Mouse (Mus musculus): ENCODE results near the gene Cox6b1. TPM values are rescaled to one million over a fixed set of nuclear protein-coding genes. Genes with fewer than 3 reads are reported as not detected.

Gene Cox6b1
- total and polyA plus RNA-seq, 2 experiments from 2014 or later, result 1,408 to 4,395 TPM

- H3K9me3 ChIP-seq (replicated peaks; ENCODE audit: control insufficient read depth, low read length), result no peaks in the 10 kb centered on the region
- peaks cover 8% of the 10 kb centered on the region; the same call in 1 of the 2 replicates for H3K4me1 ChIP-seq (ENCODE audit: control insufficient read depth, insufficient read depth)
- H3K27ac ChIP-seq (ENCODE audit: low read depth), result peak within 1 kb of the TSS; percentile 79
- no peaks in the 10 kb centered on the region for H3K27me3 ChIP-seq (ENCODE audit: control insufficient read depth, insufficient read depth, low read length)
- peak; percentile 98 for DNase-seq (ENCODE audit: low spot score)
- H3K4me2 ChIP-seq (ENCODE audit: low read depth, low read length), result peak within 1 kb of the TSS; percentile 93
- peak; percentile 100 for ATAC-seq (ENCODE audit: insufficient read depth, low read depth)
- peak within 1 kb of the TSS; percentile 95 for H3K9ac ChIP-seq (replicated peaks; ENCODE audit: low read depth, low read length)
- no peak for TF ChIP-seq CTCF (IDR thresholded peaks at IDR 0.05; ENCODE audit: low read depth)
- TF ChIP-seq EP300 (IDR thresholded peaks at IDR 0.05; ENCODE audit: low read depth), result no peak
- peaks cover 42% of the 10 kb centered on the region for H3K36me3 ChIP-seq (replicated peaks; ENCODE audit: control insufficient read depth, insufficient read depth, low read length)
- peak within 1 kb of the TSS; percentile 99 for H3K4me3 ChIP-seq (ENCODE audit: low read depth, low read length)
- WGBS, result under 1% methylated on average over 59 of the region's 59 CpGs
These were observed 23.9 kb upstream of the Cox6b1 start, which contains the start of gene Rbm42 for GRCm38 (mm10) chr7:30649591-30650540. Rbm42 (minus strand) TSS chr7:30650317.

- WGBS, result 7% methylated on average over 4 of the region's 4 CpGs
- Histone ChIP-seq H3K36me3 (replicated peaks; ENCODE audit: control insufficient read depth, insufficient read depth, low read length) (peaks cover 42% of the 10 kb centered on the region), H3K27ac (ENCODE audit: low read depth) (no peak overlapping the region), H3K9me3 (replicated peaks; ENCODE audit: control insufficient read depth, low read length) (no peaks in the 10 kb centered on the region), H3K27me3 (ENCODE audit: control insufficient read depth, insufficient read depth, low read length) (peaks cover 27% of the 10 kb centered on the region), H3K4me3 (ENCODE audit: low read depth, low read length) (no peak overlapping the region), H3K4me1 (ENCODE audit: control insufficient read depth, insufficient read depth) (no peaks in the 10 kb centered on the region), H3K4me2 (ENCODE audit: low read depth, low read length) (no peak overlapping the region), H3K9ac (replicated peaks; ENCODE audit: low read depth, low read length) (no peak overlapping the region)
- ATAC-seq (ENCODE audit: insufficient read depth, low read depth) (no peak), DNase-seq (ENCODE audit: low spot score) (no peak)
- no peak for TF ChIP-seq EP300 (IDR thresholded peaks at IDR 0.05; ENCODE audit: low read depth)
These were observed 13.1 kb upstream of the Cox6b1 start for GRCm38 (mm10) chr7:30639083-30639482.

- H3K9me3 ChIP-seq (replicated peaks; ENCODE audit: control insufficient read depth, low read length), result no peaks in the 10 kb centered on the region
- ATAC-seq (ENCODE audit: insufficient read depth, low read depth) (no peak), DNase-seq (ENCODE audit: low spot score) (no peak)
- H3K27me3 ChIP-seq (ENCODE audit: control insufficient read depth, insufficient read depth, low read length), result peaks cover 51% of the 10 kb centered on the region
- no peaks in the 10 kb centered on the region for H3K4me1 ChIP-seq (ENCODE audit: control insufficient read depth, insufficient read depth)
- no peak for TF ChIP-seq EP300 (IDR thresholded peaks at IDR 0.05; ENCODE audit: low read depth)
- TF ChIP-seq CTCF (IDR thresholded peaks at IDR 0.05; ENCODE audit: low read depth), result no peak
- H3K4me2 ChIP-seq (ENCODE audit: low read depth, low read length), result no peak overlapping the region
- peaks cover 15% of the 10 kb centered on the region for H3K36me3 ChIP-seq (replicated peaks; ENCODE audit: control insufficient read depth, insufficient read depth, low read length)
- H3K9ac ChIP-seq (replicated peaks; ENCODE audit: low read depth, low read length), result no peak overlapping the region
- H3K4me3 ChIP-seq (ENCODE audit: low read depth, low read length), result no peak overlapping the region
- H3K27ac ChIP-seq (ENCODE audit: low read depth), result no peak overlapping the region
- 13% methylated on average over 11 of the region's 11 CpGs for WGBS
These were observed 10.4 kb upstream of the Cox6b1 start for GRCm38 (mm10) chr7:30636395-30636794.

DNA sequence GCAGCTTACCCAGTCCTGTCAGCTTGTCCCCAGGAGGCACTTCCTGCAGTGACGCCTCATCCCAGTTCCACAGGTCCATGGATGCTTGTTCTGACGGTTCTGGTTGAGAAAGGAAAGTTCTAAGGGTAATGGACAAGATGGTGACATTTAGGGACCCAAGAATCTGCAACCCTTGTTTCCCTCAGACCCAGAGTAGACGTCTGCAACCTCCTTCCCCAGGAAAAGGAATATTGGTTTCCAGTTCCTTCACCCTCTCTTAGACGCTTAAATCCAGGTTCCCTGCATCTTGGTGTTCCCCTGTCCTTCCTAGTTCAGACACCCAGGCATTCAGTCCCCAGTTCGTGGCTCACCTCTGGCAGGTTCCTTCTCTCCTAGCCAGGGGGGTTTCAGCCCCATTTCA lies 9.8 kb upstream of the Cox6b1 start, which contains the start of gene Etv2:
Gene Etv2 (minus strand): TSS at position 101 of the 400 bp plus-strand sequence.
- Histone ChIP-seq H3K9me3 (replicated peaks; ENCODE audit: control insufficient read depth, low read length) (no peaks in the 10 kb centered on the region), H3K27ac (ENCODE audit: low read depth) (no peak within 1 kb of the TSS), H3K4me1 (ENCODE audit: control insufficient read depth, insufficient read depth) (no peaks in the 10 kb centered on the region), H3K4me2 (ENCODE audit: low read depth, low read length) (peak within 1 kb of the TSS; percentile 12; the same call in 1 of the 2 replicates), H3K36me3 (replicated peaks; ENCODE audit: control insufficient read depth, insufficient read depth, low read length) (peaks cover 9% of the 10 kb centered on the region), H3K27me3 (ENCODE audit: control insufficient read depth, insufficient read depth, low read length) (peaks cover 53% of the 10 kb centered on the region), H3K4me3 (ENCODE audit: low read depth, low read length) (peak within 1 kb of the TSS; percentile 10; the same call in 1 of the 2 replicates), H3K9ac (replicated peaks; ENCODE audit: low read depth, low read length) (no peak within 1 kb of the TSS)
- 8% methylated on average over 5 of the region's 5 CpGs for WGBS
- TF ChIP-seq CTCF (IDR thresholded peaks at IDR 0.05; ENCODE audit: low read depth) (no peak), EP300 (IDR thresholded peaks at IDR 0.05; ENCODE audit: low read depth) (no peak)
- no peak for ATAC-seq (ENCODE audit: insufficient read depth, low read depth)
- DNase-seq (ENCODE audit: low spot score), result no peak

DNA sequence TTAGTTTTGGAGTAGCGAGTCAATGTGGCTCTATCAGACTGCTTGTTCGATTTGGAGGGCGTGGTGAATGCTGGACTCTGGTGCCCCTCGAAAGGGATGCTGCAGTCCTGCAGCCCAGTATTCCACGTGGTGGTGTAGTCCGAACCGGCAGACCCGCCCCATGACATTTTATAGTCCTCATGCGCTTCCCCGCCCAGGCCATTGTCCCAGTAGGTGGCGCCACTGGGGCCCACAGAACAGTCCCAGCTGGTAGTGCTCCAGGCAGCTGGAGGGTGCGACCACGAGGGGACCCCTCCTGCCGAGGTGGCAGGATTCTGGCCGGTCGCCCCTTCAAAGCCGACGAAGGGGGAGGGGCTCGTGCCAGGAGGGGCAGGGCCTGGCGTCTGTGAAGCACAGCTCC lies 8.7 kb upstream of the Cox6b1 start:
- DNase-seq (ENCODE audit: low spot score), result no peak
- WGBS, result under 1% methylated on average over 20 of the region's 20 CpGs
- Histone ChIP-seq H3K4me3 (ENCODE audit: low read depth, low read length) (peak overlapping the region; percentile 10; the same call in 1 of the 2 replicates), H3K4me2 (ENCODE audit: low read depth, low read length) (peak overlapping the region; percentile 12; the same call in 1 of the 2 replicates), H3K27me3 (ENCODE audit: control insufficient read depth, insufficient read depth, low read length) (peaks cover 53% of the 10 kb centered on the region), H3K9me3 (replicated peaks; ENCODE audit: control insufficient read depth, low read length) (no peaks in the 10 kb centered on the region), H3K27ac (ENCODE audit: low read depth) (no peak overlapping the region), H3K36me3 (replicated peaks; ENCODE audit: control insufficient read depth, insufficient read depth, low read length) (no peaks in the 10 kb centered on the region), H3K9ac (replicated peaks; ENCODE audit: low read depth, low read length) (no peak overlapping the region), H3K4me1 (ENCODE audit: control insufficient read depth, insufficient read depth) (no peaks in the 10 kb centered on the region)
- peak; percentile 73 for ATAC-seq (ENCODE audit: insufficient read depth, low read depth)
- TF ChIP-seq CTCF (IDR thresholded peaks at IDR 0.05; ENCODE audit: low read depth), result peak; percentile 56
- TF ChIP-seq EP300 (IDR thresholded peaks at IDR 0.05; ENCODE audit: low read depth), result no peak

Measured in heart, postnatal 0 days (tissue).